Mouse (Mus musculus) cerebellum, adult 2 months (tissue): ENCODE data around the gene Tmem114.

Source experiments
- CTCF ChIP-seq: fragments of 200-500 bp; IDR thresholded peaks from 2 replicates; pipeline ENCODE4 v1.5.1; 2011; ENCODE audit warnings: low read depth, mild to moderate bottlenecking, control low read depth, low read length, moderate library complexity, borderline replicate concordance; ENCODE audit not compliant: insufficient read depth
- POLR2A ChIP-seq: fragments of 200-500 bp; IDR thresholded peaks from 2 replicates; pipeline ENCODE4 v1.6.1; 2011; ENCODE audit warnings: low read length, control low read depth, borderline replicate concordance; ENCODE audit not compliant: insufficient read depth

GRCm38 (mm10) chr16:8420842-8421241 lies 4.1 kb downstream of the Tmem114 start:
- TF ChIP-seq CTCF: no peak
- no peak for TF ChIP-seq POLR2A
